Mouse (Mus musculus) limb, embryonic 14.5 days (tissue): ENCODE measurements at regions not wholly inside any gene's neighbourhood (a gene's known extent, or its start where the extent isn't known, plus 50 kb on each side); places are given as distances from the start of the nearest gene placed in this dataset.

Experiments used
- ATAC-seq: fragments of 200-750 bp; cut with Nextera tagmentation; 2 replicates; pipeline ENCODE4 v1.8.0; 2017; ENCODE audit warnings: low read depth, moderate number of reproducible peaks, moderate TSS enrichment; ENCODE audit not compliant: low FRiP score
- DNase-seq: peaks from one replicate; pipeline ENCODE4 v3.0.0-alpha.2; 2015; ENCODE audit warnings: low spot score
- H3K27ac ChIP-seq: fragments of 300-500 bp; sonication (generic); replicated peaks from 2 replicates; pipeline ENCODE4 v1.5.1; 2014; ENCODE audit warnings: low read depth, mild to moderate bottlenecking, low read length, moderate library complexity, mixed read lengths
- H3K27me3 ChIP-seq: fragments of 300-500 bp; sonication (generic); 2 replicates; pipeline ENCODE4 v1.6.1; 2014; ENCODE audit warnings: low read length, mixed read lengths; ENCODE audit not compliant: control insufficient read depth, insufficient read depth
- H3K36me3 ChIP-seq: fragments of 300-500 bp; sonication (generic); 2 replicates; pipeline ENCODE4 v1.6.1; 2014; ENCODE audit warnings: mild to moderate bottlenecking, low read length, moderate library complexity, mixed read lengths; ENCODE audit not compliant: control insufficient read depth, insufficient read depth
- H3K4me1 ChIP-seq: fragments of 300-500 bp; sonication (generic); 2 replicates; pipeline ENCODE4 v1.6.1; 2014; ENCODE audit warnings: antibody characterized with exemption, low read length, mixed read lengths; ENCODE audit not compliant: control insufficient read depth, insufficient read depth
- H3K4me2 ChIP-seq: fragments of 300-500 bp; sonication (generic); replicated peaks from 2 replicates; pipeline ENCODE4 v1.6.1; 2014; ENCODE audit warnings: low read depth, mild to moderate bottlenecking, low read length, moderate library complexity; ENCODE audit not compliant: severe bottlenecking
- H3K4me3 ChIP-seq: fragments of 300-500 bp; sonication (generic); replicated peaks from 2 replicates; pipeline ENCODE4 v1.5.1; 2014; ENCODE audit warnings: low read length
- H3K9ac ChIP-seq: fragments of 300-500 bp; sonication (generic); 2 replicates; pipeline ENCODE4 v1.6.1; 2014; ENCODE audit warnings: mild to moderate bottlenecking, low read depth, low read length, moderate library complexity; ENCODE audit not compliant: severe bottlenecking
- H3K9me3 ChIP-seq: fragments of 300-500 bp; sonication (generic); 2 replicates; pipeline ENCODE4 v1.6.1; 2016; ENCODE audit warnings: low read length; ENCODE audit not compliant: control insufficient read depth
- POLR2A ChIP-seq: fragments of 200-500 bp; IDR thresholded peaks from 2 replicates; pipeline ENCODE4 v1.8.0; 2012; ENCODE audit warnings: inconsistent platforms, mild to moderate bottlenecking, moderate library complexity, borderline replicate concordance; ENCODE audit not compliant: insufficient read depth, insufficient read length; ENCODE audit errors: extremely low read depth
- WGBS: fragments of 180-500 bp; shearing (Covaris S2); extraction: QIAGEN DNeasy Blood & Tissue Kit; methylation state at CpG from one replicate; pipeline ENCODE4 v1.1.7; 2014; 5-methylcytosine and 5-hydroxymethylcytosine counted together

- DNase-seq (no peak), ATAC-seq (no peak)
- Histone ChIP-seq H3K27ac (no peak overlapping the region), H3K36me3 (no peaks in the 10 kb centered on the region), H3K9me3 (no peaks in the 10 kb centered on the region), H3K4me1 (peaks cover 16% of the 10 kb centered on the region), H3K27me3 (0 out of 2 replicates have a peak, but pooled peaks cover 3% of the 10 kb centered on the region), H3K4me2 (no peak overlapping the region), H3K9ac (no peak overlapping the region), H3K4me3 (no peak overlapping the region)
- TF ChIP-seq POLR2A, result no peak
- 62% methylated on average over 9 of the region's 9 CpGs for WGBS
Measured at GRCm38 (mm10) chr7:135833425-135833824, 117.3 kb upstream of the Mki67 start.

- Histone ChIP-seq H3K27ac (0 out of 2 replicates have a peak overlapping the region, but pooled peaks have one; percentile 33), H3K4me2 (no peak overlapping the region), H3K36me3 (no peaks in the 10 kb centered on the region), H3K4me1 (peaks cover 11% of the 10 kb centered on the region), H3K27me3 (0 out of 2 replicates have a peak, but pooled peaks cover 3% of the 10 kb centered on the region), H3K9ac (no peak overlapping the region), H3K9me3 (no peaks in the 10 kb centered on the region), H3K4me3 (no peak overlapping the region)
- DNase-seq (peak; percentile 92), ATAC-seq (peak; percentile 85)
- WGBS, result 39% methylated on average over 12 of the region's 12 CpGs
- TF ChIP-seq POLR2A, result no peak
Measured at GRCm38 (mm10) chr7:135836808-135837733, 120.9 kb upstream of the Mki67 start.

GRCm38 (mm10) chr7:135844018-135844417, 127.9 kb upstream of the Mki67 start:
- no peak overlapping the region for H3K9ac ChIP-seq
- H3K27me3 ChIP-seq, result no peaks in the 10 kb centered on the region
- no peak for DNase-seq
- no peaks in the 10 kb centered on the region for H3K9me3 ChIP-seq
- no peak for ATAC-seq
- 35% methylated on average over 5 of the region's 5 CpGs for WGBS
- H3K4me1 ChIP-seq, result peaks cover 38% of the 10 kb centered on the region
- no peak overlapping the region for H3K4me2 ChIP-seq
- no peak overlapping the region for H3K27ac ChIP-seq
- TF ChIP-seq POLR2A, result no peak
- no peaks in the 10 kb centered on the region for H3K36me3 ChIP-seq
- H3K4me3 ChIP-seq, result no peak overlapping the region

GRCm38 (mm10) chr7:135847304-135847703, 131.1 kb upstream of the Mki67 start:
- peaks cover 40% of the 10 kb centered on the region for H3K4me1 ChIP-seq
- no peak overlapping the region for H3K9ac ChIP-seq
- H3K27me3 ChIP-seq, result no peaks in the 10 kb centered on the region
- 50% methylated on average over 9 of the region's 9 CpGs for WGBS
- H3K36me3 ChIP-seq, result no peaks in the 10 kb centered on the region
- ATAC-seq, result no peak
- no peak for TF ChIP-seq POLR2A
- H3K9me3 ChIP-seq, result no peaks in the 10 kb centered on the region
- no peak for DNase-seq
- no peak overlapping the region for H3K4me3 ChIP-seq
- peak overlapping the region; percentile 16; the same call in 1 of the 2 replicates for H3K27ac ChIP-seq
- H3K4me2 ChIP-seq, result no peak overlapping the region

- TF ChIP-seq POLR2A, result no peak
- Histone ChIP-seq H3K27me3 (no peaks in the 10 kb centered on the region), H3K4me3 (no peak overlapping the region), H3K4me2 (0 out of 2 replicates have a peak overlapping the region, but pooled peaks have one; percentile 9), H3K9me3 (no peaks in the 10 kb centered on the region), H3K27ac (peak overlapping the region; percentile 21), H3K9ac (no peak overlapping the region), H3K4me1 (peaks cover 40% of the 10 kb centered on the region), H3K36me3 (no peaks in the 10 kb centered on the region)
- ATAC-seq (peak; percentile 79), DNase-seq (peak; percentile 75)
- WGBS, result 16% methylated on average over 4 of the region's 4 CpGs
Measured at GRCm38 (mm10) chr7:135848170-135848569, 132.0 kb upstream of the Mki67 start.
